Mouse (Mus musculus) C2C12 (cell line): ENCODE results near the gene Ptprn2. TPM values are rescaled to one million over a fixed set of nuclear protein-coding genes. Genes with fewer than 3 reads are reported as not detected.

Experiments
- H3K27me3 ChIP-seq: one replicate; pipeline ENCODE4 v1.6.1; 2011; ENCODE audit not compliant: control insufficient read depth, insufficient read depth, insufficient read length
- H3K36me3 ChIP-seq: one replicate; pipeline ENCODE4 v1.6.1; 2011; ENCODE audit not compliant: control insufficient read depth, insufficient read depth
- H3K4me3 ChIP-seq: one replicate; pipeline ENCODE4 v1.5.1; 2011; ENCODE audit warnings: mild to moderate bottlenecking, control low read depth; ENCODE audit not compliant: poor library complexity, insufficient read depth, severe bottlenecking
- H3K79me2 ChIP-seq: one replicate; pipeline ENCODE4 v1.6.1; 2011; ENCODE audit not compliant: control insufficient read depth, insufficient read depth
- H3K79me3 ChIP-seq: one replicate; pipeline ENCODE4 v1.6.1; 2011; ENCODE audit warnings: low read depth, control low read depth
- H3ac ChIP-seq: one replicate; pipeline ENCODE3; 2011; ENCODE audit warnings: low read depth; ENCODE audit not compliant: control insufficient read depth, insufficient read length
- CEBPB ChIP-seq: IDR thresholded peaks from one replicate; pipeline ENCODE4 v1.6.1; 2011; ENCODE audit warnings: low read depth, mild to moderate bottlenecking, control low read depth, moderate library complexity
- CTCF ChIP-seq: IDR thresholded peaks from one replicate; pipeline ENCODE4 v1.5.1; 2011; ENCODE audit not compliant: control insufficient read depth, insufficient read depth, insufficient read length
- FOSL1 ChIP-seq: IDR thresholded peaks from one replicate; pipeline ENCODE4 v1.8.0; 2011; ENCODE audit warnings: mild to moderate bottlenecking, low read length; ENCODE audit not compliant: poor library complexity, insufficient read depth, severe bottlenecking
- MAX ChIP-seq: IDR thresholded peaks from one replicate; pipeline ENCODE4 v1.6.1; 2011; ENCODE audit warnings: mild to moderate bottlenecking, control low read depth
- MYOD1 ChIP-seq: IDR thresholded peaks from one replicate; pipeline ENCODE4 v1.6.1; 2011; ENCODE audit warnings: low read depth; ENCODE audit not compliant: control insufficient read depth, insufficient read length
- MYOG ChIP-seq: IDR thresholded peaks from one replicate; pipeline ENCODE4 v1.6.1; 2011; ENCODE audit not compliant: control insufficient read depth, insufficient read length; ENCODE audit errors: extremely low read depth
- USF1 ChIP-seq: IDR thresholded peaks from one replicate; pipeline ENCODE4 v1.6.1; 2011; ENCODE audit warnings: low read depth, mild to moderate bottlenecking, control low read depth, moderate library complexity
- polyA plus RNA-seq: library from polyadenylated mRNA; unstranded; fragments of >200 nt; fragmentation: generic; extraction: Trizol; gene quantifications from one replicate; pipeline ENCODE4 v1.2.1, GENCODE M21; 2012; ENCODE audit warnings: missing spikeins

Gene Ptprn2
- polyA plus RNA-seq, 1 experiment = 0.41 TPM

DNA sequence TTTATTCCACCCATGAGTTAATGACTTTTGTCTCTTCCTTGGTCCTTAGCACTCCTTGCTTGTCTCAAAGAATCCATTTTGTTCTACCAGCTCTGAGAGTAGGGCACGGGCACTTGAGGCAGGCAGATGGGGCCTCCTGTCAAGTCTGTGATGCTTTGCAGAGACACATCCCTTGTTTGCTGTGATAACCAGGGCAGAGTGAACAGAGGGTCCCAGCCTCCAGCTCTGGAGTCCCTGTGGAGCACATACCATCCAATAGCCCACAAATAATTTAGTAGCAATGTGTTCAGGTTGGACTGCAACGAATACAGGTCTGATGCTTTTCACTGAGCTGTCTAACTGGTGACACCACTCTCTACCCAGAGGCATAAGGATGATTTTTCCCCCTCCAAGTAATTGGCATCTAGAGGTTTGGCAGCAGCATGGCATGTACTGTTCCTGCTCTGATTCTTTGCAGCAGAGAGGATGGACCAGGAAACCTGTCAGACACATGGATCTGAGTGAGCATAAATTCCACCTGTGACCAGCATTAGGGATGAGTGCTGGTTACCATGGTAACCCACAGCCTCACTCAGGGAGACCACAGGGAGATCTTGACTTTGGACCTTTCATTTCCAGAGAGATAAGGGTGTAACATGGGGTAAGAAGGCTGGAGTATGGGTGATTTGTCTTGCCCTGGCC lies 319.7 kb downstream of the Ptprn2 start:
- Histone ChIP-seq H3ac (no peak overlapping the region), H3K79me3 (no peaks in the 10 kb centered on the region), H3K79me2 (no peaks in the 10 kb centered on the region), H3K4me3 (no peak overlapping the region), H3K27me3 (no peaks in the 10 kb centered on the region), H3K36me3 (no peaks in the 10 kb centered on the region)
- TF ChIP-seq MAX = no peak
- no peak for TF ChIP-seq USF1
- no peak for TF ChIP-seq CEBPB
- no peak for TF ChIP-seq MYOD1
- no peak for TF ChIP-seq FOSL1

DNA sequence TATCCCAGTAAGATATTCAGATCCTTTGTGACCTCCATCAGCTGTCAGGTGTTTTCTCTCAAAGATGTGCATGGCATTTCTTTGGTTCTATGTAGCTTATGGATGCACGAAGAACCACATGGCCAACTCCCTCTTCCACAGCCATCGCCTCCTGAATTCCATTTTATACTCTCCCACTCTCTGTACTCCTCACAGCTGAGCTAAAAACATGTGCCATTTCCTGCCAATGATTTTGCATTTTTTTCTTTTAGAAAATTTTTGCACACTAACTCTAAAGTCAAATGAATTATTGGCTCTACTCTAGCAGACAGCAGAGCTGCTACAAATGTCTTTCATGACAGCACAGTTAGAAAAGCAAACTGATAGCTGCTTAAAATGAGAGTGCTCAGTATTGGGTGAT lies 320.6 kb downstream of the Ptprn2 start:
- H3ac ChIP-seq = no peak overlapping the region
- H3K79me2 ChIP-seq = no peaks in the 10 kb centered on the region
- no peaks in the 10 kb centered on the region for H3K27me3 ChIP-seq
- no peak for TF ChIP-seq CEBPB
- TF ChIP-seq MYOG = no peak
- TF ChIP-seq USF1 = no peak
- no peak for TF ChIP-seq CTCF
- TF ChIP-seq FOSL1 = no peak
- TF ChIP-seq MAX = no peak
- no peaks in the 10 kb centered on the region for H3K79me3 ChIP-seq
- no peak overlapping the region for H3K4me3 ChIP-seq
- no peaks in the 10 kb centered on the region for H3K36me3 ChIP-seq

DNA sequence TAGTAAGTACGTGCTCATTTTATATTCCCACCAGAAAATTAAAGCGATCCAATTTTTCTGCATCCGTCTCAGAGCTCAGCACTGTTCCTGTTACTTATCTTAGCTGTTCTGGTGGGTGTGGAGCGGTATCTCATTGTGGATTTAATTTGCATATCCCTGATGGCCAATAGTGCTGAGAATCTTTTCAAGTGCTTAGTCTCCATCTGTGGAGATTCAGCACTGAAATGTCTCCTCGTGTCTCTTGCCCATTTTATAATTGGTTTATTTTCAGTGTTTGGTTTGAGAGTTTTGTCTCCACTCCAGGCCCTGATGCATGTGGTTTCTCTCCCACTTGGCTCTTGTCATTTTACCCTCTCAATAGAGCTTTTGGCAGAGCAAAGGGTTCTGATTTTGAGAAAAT lies 327.5 kb downstream of the Ptprn2 start:
- TF ChIP-seq USF1 (no peak), FOSL1 (no peak), MAX (no peak), MYOD1 (no peak)
- Histone ChIP-seq H3K4me3 (no peak overlapping the region), H3K79me3 (no peaks in the 10 kb centered on the region), H3ac (no peak overlapping the region), H3K79me2 (no peaks in the 10 kb centered on the region), H3K27me3 (no peaks in the 10 kb centered on the region), H3K36me3 (no peaks in the 10 kb centered on the region)

DNA sequence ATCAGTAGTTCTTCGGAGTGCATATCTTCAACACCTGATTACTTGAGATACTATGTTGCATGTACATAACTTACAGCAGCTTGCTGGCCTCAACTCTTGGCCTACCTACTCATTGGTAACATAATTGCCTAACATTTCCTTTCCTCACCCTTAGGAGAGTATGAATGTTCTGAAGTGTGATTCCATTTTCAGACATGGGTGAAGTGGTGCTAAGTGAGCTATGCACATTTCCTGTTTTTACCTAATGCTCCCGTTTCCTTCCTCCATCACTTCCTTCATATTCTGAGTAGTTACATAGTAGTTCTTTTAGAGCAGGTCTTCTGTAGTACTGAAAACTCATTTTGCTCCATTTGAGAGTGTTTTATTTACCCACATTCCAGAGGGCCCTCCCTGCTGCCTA lies 334.3 kb downstream of the Ptprn2 start:
- Histone ChIP-seq H3K36me3 (no peaks in the 10 kb centered on the region), H3K27me3 (no peaks in the 10 kb centered on the region), H3ac (no peak overlapping the region), H3K4me3 (no peak overlapping the region), H3K79me3 (no peaks in the 10 kb centered on the region), H3K79me2 (no peaks in the 10 kb centered on the region)
- no peak for TF ChIP-seq MYOD1

DNA sequence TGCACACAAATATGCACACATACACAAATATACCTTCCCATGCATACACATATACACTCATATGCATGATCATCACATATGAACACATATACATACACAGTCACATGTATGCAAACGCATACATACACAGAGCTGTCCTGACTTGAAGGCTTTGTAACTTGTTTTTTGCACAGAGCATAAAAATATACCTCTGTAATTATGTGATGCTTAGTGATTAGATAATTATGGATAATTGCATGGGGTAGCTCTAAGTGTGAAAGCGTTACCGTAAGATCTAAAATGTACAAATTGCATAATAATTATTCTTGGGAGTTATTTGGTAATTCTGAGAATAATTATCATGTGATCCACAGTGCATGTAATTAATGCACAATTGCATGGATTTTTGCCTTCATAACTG lies 337.8 kb downstream of the Ptprn2 start:
- Histone ChIP-seq H3K27me3 (no peaks in the 10 kb centered on the region), H3K36me3 (no peaks in the 10 kb centered on the region), H3ac (no peak overlapping the region), H3K79me2 (no peaks in the 10 kb centered on the region), H3K4me3 (no peak overlapping the region), H3K79me3 (no peaks in the 10 kb centered on the region)
- no peak for TF ChIP-seq USF1
- TF ChIP-seq MAX = no peak
- TF ChIP-seq CEBPB = no peak
- no peak for TF ChIP-seq FOSL1
- no peak for TF ChIP-seq MYOD1
- TF ChIP-seq CTCF = no peak
- no peak for TF ChIP-seq MYOG

DNA sequence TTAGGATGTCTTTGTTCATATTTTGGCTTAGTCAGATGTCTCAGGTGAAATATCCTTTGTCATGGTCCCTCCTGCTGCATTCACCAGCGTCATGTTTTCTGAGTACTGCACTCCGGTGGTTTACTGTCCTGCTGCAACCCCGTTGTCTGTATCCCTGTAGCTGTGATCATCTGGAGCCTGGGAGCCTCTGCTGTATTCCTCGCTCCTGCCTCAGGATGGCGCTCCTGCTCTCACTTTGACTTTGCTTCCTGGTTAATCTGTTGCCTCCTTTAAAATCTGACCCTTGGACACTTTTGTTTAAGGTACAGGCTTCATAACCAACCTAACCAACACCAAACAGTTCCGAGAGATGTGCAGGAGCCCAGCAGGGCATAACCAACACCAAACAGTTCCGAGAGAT lies 342.2 kb downstream of the Ptprn2 start:
- Histone ChIP-seq H3K79me3 (no peaks in the 10 kb centered on the region), H3K79me2 (no peaks in the 10 kb centered on the region), H3K4me3 (no peak overlapping the region), H3ac (no peak overlapping the region), H3K36me3 (no peaks in the 10 kb centered on the region), H3K27me3 (no peaks in the 10 kb centered on the region)
- TF ChIP-seq USF1 = no peak
- no peak for TF ChIP-seq MYOD1
- no peak for TF ChIP-seq FOSL1
- TF ChIP-seq MAX = no peak
- no peak for TF ChIP-seq MYOG
- TF ChIP-seq CTCF = no peak
